In the genomic region with DNA sequence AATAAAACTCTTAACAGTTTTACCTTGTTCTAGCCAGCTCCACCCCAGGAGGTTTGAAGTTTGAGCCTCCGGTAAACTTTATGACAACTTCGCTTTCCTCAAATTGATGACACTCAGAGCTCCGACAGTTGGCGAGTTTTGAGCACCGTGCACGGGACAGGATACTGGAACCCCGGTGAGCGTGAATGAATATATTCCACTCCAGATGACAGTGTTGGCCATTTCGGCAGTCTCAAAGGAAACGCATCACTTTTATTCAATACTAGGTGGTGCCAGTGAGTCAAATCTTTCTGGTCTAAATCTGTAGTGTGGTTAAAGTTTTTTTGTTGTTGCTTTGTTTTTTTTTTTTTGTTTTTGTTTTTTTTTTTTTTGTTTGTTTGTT, we compare ENCODE assay signal across 9 mouse cellular contexts. TPM values are rescaled to one million over a fixed set of nuclear protein-coding genes. Genes with fewer than 3 reads are reported as not detected.
DNase-seq lines count a peak whose midpoint lies in the region; ATAC-seq lines count a peak whose summit lies in the region.
"Had no signal": no experiment of that assay in that cellular context is flagged by ENCODE, and none has a peak within 500 bp of the region (broad histone marks: within the 10 kb centered on the region; RNA-seq: fewer than 3 reads in every experiment).

No protein-coding gene starts in this region.

- 0% methylated on average over 10 of the region's 10 CpGs for WGBS in stomach, embryonic 16.5 days

- peak overlapping the region; percentile 86 for H3K9ac ChIP-seq in stomach, embryonic 16.5 days (ENCODE audit: low read length)

- H3K4me1 ChIP-seq in brown adipose tissue, adult 24 weeks (ENCODE audit: control insufficient read depth, insufficient read depth, insufficient read length, low read length), result no peaks in the 10 kb centered on the region
- H3K4me1 ChIP-seq in stomach, embryonic 16.5 days (ENCODE audit: control insufficient read depth, insufficient read depth, low read length), result peaks cover 11% of the 10 kb centered on the region

- no peaks in the 10 kb centered on the region for H3K36me3 ChIP-seq in stomach, embryonic 16.5 days (ENCODE audit: control insufficient read depth, insufficient read depth, low read length)

- peak overlapping the region; percentile 61 for H3K4me2 ChIP-seq in stomach, embryonic 16.5 days (ENCODE audit: low read depth, low read length)

- no peaks in the 10 kb centered on the region for H3K9me3 ChIP-seq in stomach, embryonic 16.5 days (replicated peaks; ENCODE audit: control insufficient read depth, low read length)

- ATAC-seq in granulocyte monocyte progenitor cell, adult 5-6 weeks (replicated peaks; ENCODE audit: poor library complexity, severe bottlenecking), result peak; percentile 42; the same call in 1 of the 2 replicates
- no peak; the same call in 1 of the 2 replicates for ATAC-seq in stomach, embryonic 16.5 days (ENCODE audit: insufficient read depth, low FRiP score)

- peak; percentile 12 for DNase-seq in spleen, adult 12 weeks (ENCODE audit: low spot score)
- no peak for DNase-seq in spleen, postnatal 14 days (ENCODE audit: low spot score in 2 of 2)
- DNase-seq in kidney, adult 8-10 months, result peak; percentile 14 to 26
- peak; percentile 51 for DNase-seq in lung, postnatal 10 days
- no peak for DNase-seq in ovary, adult 18-20 months (ENCODE audit: low spot score)

- peak overlapping the region; percentile 76 for H3K4me3 ChIP-seq in brown adipose tissue, adult 24 weeks (ENCODE audit: insufficient read depth, low read depth, low read length)
- H3K4me3 ChIP-seq in stomach, embryonic 16.5 days (replicated peaks; ENCODE audit: low read length), result peak overlapping the region; percentile 74

- peak overlapping the region; percentile 90 for H3K27ac ChIP-seq in brown adipose tissue, adult 24 weeks (replicated peaks; ENCODE audit: low read depth, low read length)
- H3K27ac ChIP-seq in stomach, embryonic 16.5 days (ENCODE audit: low read length), result peak overlapping the region; percentile 79

- no peaks in the 10 kb centered on the region for H3K27me3 ChIP-seq in stomach, embryonic 16.5 days (ENCODE audit: control insufficient read depth, insufficient read depth, low read length)

RNA-seq across cellular contexts. Expression of a gene that starts 0.8 kb away (rescaled TPM):
- polyA plus RNA-seq in brown adipose tissue, adult 24 weeks (2012; ENCODE audit: insufficient read depth, insufficient read length, missing spikeins), result 40.2 and 40.9 TPM in 2 replicates
- 25.3 and 25.6 TPM in 2 replicates for total RNA-seq in granulocyte monocyte progenitor cell, adult 5-6 weeks (2014; fragmentation: Nextera tagmentation)
- total RNA-seq in granulocyte monocyte progenitor cell, adult 5-6 weeks (2017), result 49.2 and 96.4 TPM in 2 replicates
- 33.3 and 35.9 TPM in 2 replicates for polyA plus RNA-seq in stomach, embryonic 16.5 days (2015; fragmentation: Nextera tagmentation; extraction: Ambion mirVana)

RNA-seq across cellular contexts. Expression of a gene that starts 0.8 kb away (rescaled TPM):
- polyA plus RNA-seq in brown adipose tissue, adult 24 weeks (2012; ENCODE audit: insufficient read depth, insufficient read length, missing spikeins), result 17.7 and 20.2 TPM in 2 replicates
- total RNA-seq in granulocyte monocyte progenitor cell, adult 5-6 weeks (2014; fragmentation: Nextera tagmentation), result 5.0 and 7.0 TPM in 2 replicates
- total RNA-seq in granulocyte monocyte progenitor cell, adult 5-6 weeks (2017), result 10.3 and 11.5 TPM in 2 replicates
- polyA plus RNA-seq in stomach, embryonic 16.5 days (2015; fragmentation: Nextera tagmentation; extraction: Ambion mirVana), result 9.3 and 9.6 TPM in 2 replicates

RNA-seq across cellular contexts. Expression of a gene that starts 8.6 kb away (rescaled TPM):
- not detected in 2 replicates for polyA plus RNA-seq in brown adipose tissue, adult 24 weeks (2012; ENCODE audit: insufficient read depth, insufficient read length, missing spikeins)
- total RNA-seq in granulocyte monocyte progenitor cell, adult 5-6 weeks (2014; fragmentation: Nextera tagmentation), result not detected in 2 replicates
- total RNA-seq in granulocyte monocyte progenitor cell, adult 5-6 weeks (2017), result not detected in 2 replicates
- polyA plus RNA-seq in stomach, embryonic 16.5 days (2015; fragmentation: Nextera tagmentation; extraction: Ambion mirVana), result 0.39 and 0.40 TPM in 2 replicates
- total RNA-seq: heart, postnatal 14 days had no signal

RNA-seq across cellular contexts. Expression of a gene that starts 31.0 kb away (rescaled TPM):
- polyA plus RNA-seq in brown adipose tissue, adult 24 weeks (2012; ENCODE audit: insufficient read depth, insufficient read length, missing spikeins), result 19.5 and 31.5 TPM in 2 replicates
- total RNA-seq in granulocyte monocyte progenitor cell, adult 5-6 weeks (2014; fragmentation: Nextera tagmentation), result 0.51 TPM in 1 of 2 replicates, not detected in the other
- not detected in 2 replicates for total RNA-seq in granulocyte monocyte progenitor cell, adult 5-6 weeks (2017)
- polyA plus RNA-seq in stomach, embryonic 16.5 days (2015; fragmentation: Nextera tagmentation; extraction: Ambion mirVana), result 4.0 and 4.8 TPM in 2 replicates

RNA-seq across cellular contexts. Expression of a gene that starts 32.2 kb away (rescaled TPM):
- 10.6 and 13.6 TPM in 2 replicates for polyA plus RNA-seq in brown adipose tissue, adult 24 weeks (2012; ENCODE audit: insufficient read depth, insufficient read length, missing spikeins)
- total RNA-seq in granulocyte monocyte progenitor cell, adult 5-6 weeks (2014; fragmentation: Nextera tagmentation), result 3.5 and 8.7 TPM in 2 replicates
- total RNA-seq in granulocyte monocyte progenitor cell, adult 5-6 weeks (2017), result 2.8 and 4.6 TPM in 2 replicates
- 56.2 and 57.3 TPM in 2 replicates for polyA plus RNA-seq in stomach, embryonic 16.5 days (2015; fragmentation: Nextera tagmentation; extraction: Ambion mirVana)

Comparison
In these comparisons a context has a peak if more than half of its experiments do, and no peak if none do; other contexts are left out.
1. DNase-seq: peak in spleen, adult 12 weeks (single experiment), kidney, adult 8-10 months (2 of 2) and lung, postnatal 10 days (single experiment); none in spleen, postnatal 14 days (0 of 2) and ovary, adult 18-20 months (single experiment).